Mouse (Mus musculus): ENCODE measurements at regions not wholly inside any gene's neighbourhood (a gene's known extent, or its start where the extent isn't known, plus 50 kb on each side); places are given as distances from the start of the nearest gene placed in this dataset.

DNA sequence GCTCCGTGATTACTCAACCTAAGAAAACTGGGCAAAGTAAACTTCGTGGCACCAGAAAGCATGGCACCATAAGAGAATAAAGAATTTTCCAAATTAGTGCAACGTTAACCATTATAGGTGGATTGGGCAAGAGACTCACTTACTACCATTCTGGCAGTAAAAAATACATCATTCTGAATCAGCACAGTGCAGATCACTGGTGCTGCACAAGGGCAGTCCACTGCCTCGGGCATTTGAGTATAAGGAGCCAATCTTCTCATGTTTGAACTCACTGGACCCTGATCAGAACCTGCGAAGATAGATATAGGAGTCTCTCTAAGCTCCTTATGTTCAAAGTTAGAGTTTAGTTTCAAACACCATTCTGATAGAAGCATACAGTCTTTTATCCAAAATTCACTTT is 747.7 kb upstream of the Fbxo33 start:
- TF ChIP-seq CTCF (IDR thresholded peaks at IDR 0.05; ENCODE audit: borderline replicate concordance, extremely low read depth, insufficient read depth, insufficient read length) (no peak), POLR2A (IDR thresholded peaks at IDR 0.05; ENCODE audit: borderline replicate concordance, extremely low read depth, insufficient read depth, insufficient read length, poor library complexity, severe bottlenecking) (no peak)
